In genomic region chr8:123404521-123404920, GRCm38 (mm10) we compare ENCODE assay signal across 17 mouse cellular contexts. TPM values are rescaled to one million over a fixed set of nuclear protein-coding genes. Genes with fewer than 3 reads are reported as not detected.
DNase-seq lines count a peak whose midpoint lies in the region; ATAC-seq and TF ChIP-seq lines count a peak whose summit lies in the region.
"Had no signal": no experiment of that assay in that cellular context is flagged by ENCODE, and none has a peak within 500 bp of the region (broad histone marks: within the 10 kb centered on the region; RNA-seq: fewer than 3 reads in every experiment).

No protein-coding gene starts in this region.

- no peak overlapping the region for H3K4me3 ChIP-seq in embryonic facial prominence, embryonic 13.5 days
- no peak overlapping the region for H3K4me3 ChIP-seq in embryonic facial prominence, embryonic 10.5 days
- no peak overlapping the region for H3K4me3 ChIP-seq in kidney, postnatal 0 days (replicated peaks; ENCODE audit: low read depth, low read length)
- no peak overlapping the region for H3K4me3 ChIP-seq in kidney, embryonic 16.5 days (ENCODE audit: low read length)
- no peak overlapping the region for H3K4me3 ChIP-seq in hindbrain, postnatal 0 days (ENCODE audit: low read length)
- H3K4me3 ChIP-seq: gastrocnemius, adult 2 months; kidney, embryonic 15.5 days; limb, embryonic 10.5 days had no signal

- ATAC-seq in embryonic facial prominence, embryonic 13.5 days (ENCODE audit: insufficient number of reproducible peaks, insufficient read depth, low FRiP score, low TSS enrichment, low read depth), result no peak
- ATAC-seq in kidney, postnatal 0 days (replicated peaks; ENCODE audit: low FRiP score, low read depth), result no peak
- no peak for ATAC-seq in kidney, embryonic 16.5 days (ENCODE audit: low FRiP score, low TSS enrichment)
- 0 out of 2 replicates have a peak, but pooled peaks have one; percentile 14 for ATAC-seq in hindbrain, postnatal 0 days

- peaks cover 20% of the 10 kb centered on the region for H3K27me3 ChIP-seq in embryonic facial prominence, embryonic 13.5 days
- peaks cover 19% of the 10 kb centered on the region for H3K27me3 ChIP-seq in embryonic facial prominence, embryonic 10.5 days (replicated peaks; ENCODE audit: low read depth, poor library complexity, severe bottlenecking)
- peaks cover 4% of the 10 kb centered on the region; the same call in 1 of the 2 replicates for H3K27me3 ChIP-seq in kidney, postnatal 0 days (ENCODE audit: insufficient read depth, low read length)
- H3K27me3 ChIP-seq in kidney, embryonic 16.5 days (ENCODE audit: insufficient read depth, low read length), result peaks cover 9% of the 10 kb centered on the region; the same call in 1 of the 2 replicates
- H3K27me3 ChIP-seq in hindbrain, postnatal 0 days (ENCODE audit: insufficient read depth, low read length), result no peaks in the 10 kb centered on the region

- peaks cover 39% of the 10 kb centered on the region for H3K36me3 ChIP-seq in embryonic facial prominence, embryonic 13.5 days
- H3K36me3 ChIP-seq in embryonic facial prominence, embryonic 10.5 days (replicated peaks), result peaks cover 41% of the 10 kb centered on the region
- H3K36me3 ChIP-seq in kidney, postnatal 0 days (ENCODE audit: insufficient read depth, low read length), result peaks cover 22% of the 10 kb centered on the region
- H3K36me3 ChIP-seq in kidney, embryonic 16.5 days (ENCODE audit: insufficient read depth, low read length), result peaks cover 25% of the 10 kb centered on the region
- peaks cover 35% of the 10 kb centered on the region for H3K36me3 ChIP-seq in hindbrain, postnatal 0 days (ENCODE audit: insufficient read depth, low read length)

- no peak for TF ChIP-seq CTCF in kidney, postnatal 0 days (IDR thresholded peaks at IDR 0.05; ENCODE audit: low read depth)
- no peak for TF ChIP-seq CTCF in hindbrain, postnatal 0 days (IDR thresholded peaks at IDR 0.05; ENCODE audit: low read depth)

- H3K27ac ChIP-seq in embryonic facial prominence, embryonic 13.5 days, result peak overlapping the region; percentile 39
- no peak overlapping the region for H3K27ac ChIP-seq in embryonic facial prominence, embryonic 10.5 days (replicated peaks)
- no peak overlapping the region for H3K27ac ChIP-seq in kidney, postnatal 0 days
- H3K27ac ChIP-seq in kidney, embryonic 16.5 days (ENCODE audit: low read length), result no peak overlapping the region
- no peak overlapping the region for H3K27ac ChIP-seq in hindbrain, postnatal 0 days
- H3K27ac ChIP-seq: gastrocnemius, adult 2 months; kidney, embryonic 15.5 days; limb, embryonic 10.5 days; liver, embryonic 14.5 days had no signal

- no peaks in the 10 kb centered on the region for H3K9me3 ChIP-seq in embryonic facial prominence, embryonic 13.5 days
- H3K9me3 ChIP-seq in embryonic facial prominence, embryonic 10.5 days, result no peaks in the 10 kb centered on the region
- H3K9me3 ChIP-seq in kidney, postnatal 0 days (replicated peaks; ENCODE audit: low read length), result no peaks in the 10 kb centered on the region
- no peaks in the 10 kb centered on the region for H3K9me3 ChIP-seq in kidney, embryonic 16.5 days (ENCODE audit: low read length)
- no peaks in the 10 kb centered on the region for H3K9me3 ChIP-seq in hindbrain, postnatal 0 days (ENCODE audit: low read length)
- H3K9me3 ChIP-seq: kidney, embryonic 15.5 days; limb, embryonic 10.5 days had no signal

- H3K4me1 ChIP-seq in embryonic facial prominence, embryonic 13.5 days, result peaks cover 20% of the 10 kb centered on the region
- H3K4me1 ChIP-seq in embryonic facial prominence, embryonic 10.5 days, result peaks cover 17% of the 10 kb centered on the region
- no peaks in the 10 kb centered on the region for H3K4me1 ChIP-seq in kidney, postnatal 0 days (replicated peaks; ENCODE audit: insufficient read depth, low read length)
- H3K4me1 ChIP-seq in kidney, embryonic 16.5 days (ENCODE audit: insufficient read depth, low read length), result no peaks in the 10 kb centered on the region
- H3K4me1 ChIP-seq in hindbrain, postnatal 0 days (ENCODE audit: insufficient read depth, low read length), result peaks cover 14% of the 10 kb centered on the region; the same call in 1 of the 2 replicates

- 0 out of 2 replicates have a peak overlapping the region, but pooled peaks have one; percentile 44 for H3K9ac ChIP-seq in embryonic facial prominence, embryonic 13.5 days
- H3K9ac ChIP-seq in kidney, postnatal 0 days (ENCODE audit: low read depth, low read length), result no peak overlapping the region
- H3K9ac ChIP-seq in kidney, embryonic 16.5 days (replicated peaks; ENCODE audit: low read length), result no peak overlapping the region
- no peak overlapping the region for H3K9ac ChIP-seq in hindbrain, postnatal 0 days (replicated peaks; ENCODE audit: low read length)
- H3K9ac ChIP-seq: kidney, embryonic 15.5 days; liver, embryonic 14.5 days had no signal

- DNase-seq in embryonic facial prominence, embryonic 10.5 days (ENCODE audit: low spot score), result no peak
- peak; percentile 12 for DNase-seq in kidney, postnatal 0 days (ENCODE audit: low spot score)
- no peak for DNase-seq in hindbrain, postnatal 0 days (ENCODE audit: low spot score)
- peak; percentile 87 for DNase-seq in thymus, postnatal 0 days (ENCODE audit: low spot score)
- DNase-seq in urinary bladder, adult 18-20 months (ENCODE audit: low spot score in 2 of 2), result no peak
- no peak for DNase-seq in ovary, postnatal 14 days (ENCODE audit: low spot score)
- DNase-seq: adrenal gland, postnatal 10 days; cerebellum, postnatal 10 days; gastrocnemius, adult 2 months; lung, postnatal 10 days; spleen, adult 18-20 months had no signal

- WGBS in embryonic facial prominence, embryonic 13.5 days, result 28% methylated on average over 8 of the region's 8 CpGs
- WGBS in embryonic facial prominence, embryonic 10.5 days, result 32% methylated on average over 8 of the region's 8 CpGs
- WGBS in kidney, postnatal 0 days, result 23% methylated on average over 8 of the region's 8 CpGs
- 26% methylated on average over 8 of the region's 8 CpGs for WGBS in kidney, embryonic 16.5 days
- 32% methylated on average over 8 of the region's 8 CpGs for WGBS in hindbrain, postnatal 0 days

- no peak overlapping the region for H3K4me2 ChIP-seq in embryonic facial prominence, embryonic 13.5 days
- no peak overlapping the region for H3K4me2 ChIP-seq in kidney, postnatal 0 days (ENCODE audit: low read length)
- no peak overlapping the region for H3K4me2 ChIP-seq in kidney, embryonic 16.5 days (replicated peaks; ENCODE audit: low read depth, low read length)
- no peak overlapping the region for H3K4me2 ChIP-seq in hindbrain, postnatal 0 days (ENCODE audit: low read depth, low read length)
- H3K4me2 ChIP-seq: kidney, embryonic 15.5 days had no signal

RNA-seq across cellular contexts. Expression of gene Mc1r, which starts 2.4 kb away (rescaled TPM):
- polyA plus RNA-seq in embryonic facial prominence, embryonic 13.5 days (2015; fragmentation: Nextera tagmentation; extraction: Ambion mirVana), result 0.14 and 0.17 TPM in 2 replicates
- not detected in 2 replicates for polyA plus RNA-seq in embryonic facial prominence, embryonic 10.5 days (2016; fragmentation: Nextera tagmentation; extraction: Ambion mirVana)
- polyA plus RNA-seq in kidney, postnatal 0 days (2015; fragmentation: Nextera tagmentation; extraction: Ambion mirVana), result not detected in 2 replicates
- not detected in 2 replicates for polyA plus RNA-seq in kidney, embryonic 16.5 days (2015; fragmentation: Nextera tagmentation; extraction: Ambion mirVana)
- not detected in 2 replicates for total RNA-seq in hindbrain, postnatal 0 days (2014; rRNA removed)
- polyA plus RNA-seq in hindbrain, postnatal 0 days (2015; fragmentation: Nextera tagmentation; extraction: Ambion mirVana), result 0.05 and 0.08 TPM in 2 replicates
- 0.28 and 0.56 TPM in 2 replicates for polyA plus RNA-seq in thymus, postnatal 0 days (2015; fragmentation: Nextera tagmentation; extraction: Ambion mirVana)
- total RNA-seq: adrenal gland, postnatal 10 days; gastrocnemius, adult 2 months; heart, adult 8-10 months had no signal
- polyA plus RNA-seq: kidney, embryonic 15.5 days; limb, embryonic 10.5 days had no signal

RNA-seq across cellular contexts. Expression of gene Tubb3, which starts 6.7 kb away (rescaled TPM):
- polyA plus RNA-seq in embryonic facial prominence, embryonic 13.5 days (2015; fragmentation: Nextera tagmentation; extraction: Ambion mirVana), result 40.1 and 47.9 TPM in 2 replicates
- 223 and 230 TPM in 2 replicates for polyA plus RNA-seq in embryonic facial prominence, embryonic 10.5 days (2016; fragmentation: Nextera tagmentation; extraction: Ambion mirVana)
- polyA plus RNA-seq in kidney, postnatal 0 days (2015; fragmentation: Nextera tagmentation; extraction: Ambion mirVana), result 0.23 and 0.75 TPM in 2 replicates
- 4.8 and 11.2 TPM in 2 replicates for polyA plus RNA-seq in kidney, embryonic 16.5 days (2015; fragmentation: Nextera tagmentation; extraction: Ambion mirVana)
- 3,792 and 3,923 TPM in 2 replicates for total RNA-seq in hindbrain, postnatal 0 days (2014; rRNA removed)
- polyA plus RNA-seq in hindbrain, postnatal 0 days (2015; fragmentation: Nextera tagmentation; extraction: Ambion mirVana), result 1,431 and 1,610 TPM in 2 replicates
- 11.9 and 16.3 TPM in 2 replicates for polyA plus RNA-seq in thymus, postnatal 0 days (2015; fragmentation: Nextera tagmentation; extraction: Ambion mirVana)
- total RNA-seq: gastrocnemius, adult 2 months had no signal

RNA-seq across cellular contexts. Expression of gene Def8, which starts 18.8 kb away (rescaled TPM):
- polyA plus RNA-seq in embryonic facial prominence, embryonic 13.5 days (2015; fragmentation: Nextera tagmentation; extraction: Ambion mirVana), result 38.3 and 43.2 TPM in 2 replicates
- 43.5 and 44.5 TPM in 2 replicates for polyA plus RNA-seq in embryonic facial prominence, embryonic 10.5 days (2016; fragmentation: Nextera tagmentation; extraction: Ambion mirVana)
- polyA plus RNA-seq in kidney, postnatal 0 days (2015; fragmentation: Nextera tagmentation; extraction: Ambion mirVana), result 33.4 and 36.6 TPM in 2 replicates
- 43.7 and 44.4 TPM in 2 replicates for polyA plus RNA-seq in kidney, embryonic 16.5 days (2015; fragmentation: Nextera tagmentation; extraction: Ambion mirVana)
- 46.3 and 62.7 TPM in 2 replicates for total RNA-seq in hindbrain, postnatal 0 days (2014; rRNA removed)
- polyA plus RNA-seq in hindbrain, postnatal 0 days (2015; fragmentation: Nextera tagmentation; extraction: Ambion mirVana), result 37.9 and 38.8 TPM in 2 replicates
- polyA plus RNA-seq in thymus, postnatal 0 days (2015; fragmentation: Nextera tagmentation; extraction: Ambion mirVana), result 21.3 and 24.0 TPM in 2 replicates

RNA-seq across cellular contexts. Expression of gene Tcf25, which starts 31.0 kb away (rescaled TPM):
- 148 and 162 TPM in 2 replicates for polyA plus RNA-seq in embryonic facial prominence, embryonic 13.5 days (2015; fragmentation: Nextera tagmentation; extraction: Ambion mirVana)
- polyA plus RNA-seq in embryonic facial prominence, embryonic 10.5 days (2016; fragmentation: Nextera tagmentation; extraction: Ambion mirVana), result 141 and 144 TPM in 2 replicates
- 168 and 170 TPM in 2 replicates for polyA plus RNA-seq in kidney, postnatal 0 days (2015; fragmentation: Nextera tagmentation; extraction: Ambion mirVana)
- 168 and 175 TPM in 2 replicates for polyA plus RNA-seq in kidney, embryonic 16.5 days (2015; fragmentation: Nextera tagmentation; extraction: Ambion mirVana)
- total RNA-seq in hindbrain, postnatal 0 days (2014; rRNA removed), result 540 and 551 TPM in 2 replicates
- 407 and 411 TPM in 2 replicates for polyA plus RNA-seq in hindbrain, postnatal 0 days (2015; fragmentation: Nextera tagmentation; extraction: Ambion mirVana)
- polyA plus RNA-seq in thymus, postnatal 0 days (2015; fragmentation: Nextera tagmentation; extraction: Ambion mirVana), result 155 and 165 TPM in 2 replicates

Comparison
In these comparisons a context has a peak if more than half of its experiments do, and no peak if none do; other contexts are left out.
1. DNase-seq: peak in kidney, postnatal 0 days (single experiment) and thymus, postnatal 0 days (single experiment); none in embryonic facial prominence, embryonic 10.5 days (single experiment), hindbrain, postnatal 0 days (single experiment), urinary bladder, adult 18-20 months (0 of 2) and ovary, postnatal 14 days (single experiment).